Mouse (Mus musculus): ENCODE measurements at regions not wholly inside any gene's neighbourhood (a gene's known extent, or its start where the extent isn't known, plus 50 kb on each side); places are given as distances from the start of the nearest gene placed in this dataset.

DNA sequence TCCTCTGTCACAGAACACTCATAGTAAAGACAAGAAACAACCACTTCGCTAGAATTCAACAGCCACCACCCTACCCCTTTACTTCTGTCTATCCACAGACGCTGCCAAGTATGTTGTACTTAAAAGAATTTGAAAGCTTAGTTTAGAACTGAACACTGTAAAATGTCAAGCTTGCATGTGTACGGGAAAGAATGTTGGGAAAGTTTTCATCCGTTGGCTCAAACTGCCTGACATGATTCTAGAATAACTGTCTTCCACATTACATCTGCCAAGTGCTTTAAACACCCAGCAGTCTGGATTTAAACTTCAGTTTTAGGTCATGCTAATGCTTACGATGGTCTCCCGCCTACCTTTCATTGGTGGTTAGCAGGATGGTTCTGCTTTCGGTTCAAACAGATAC is 54.1 kb upstream of the Elovl6 start:
- no peak for TF ChIP-seq CTCF (IDR thresholded peaks at IDR 0.05; ENCODE audit: extremely low read depth, insufficient read depth, low read length)
- no peak for TF ChIP-seq POLR2A (IDR thresholded peaks at IDR 0.05; ENCODE audit: extremely low read depth, insufficient read depth, low read length)

All from cortical plate, adult 2 months (tissue).